Mouse (Mus musculus): Measurements from ENCODE around the gene Gm17509.
"Not testable (repeated sequence)": the region's sequence is repeated elsewhere in the genome, so short reads cannot be mapped to it uniquely, and the experiment has no call there.

Gene Gm17509

GRCm38 (mm10) chr13:117206066-117206465 lies 14.8 kb downstream of the Gm17509 start:
- no peak for DNase-seq

- DNase-seq: no peak
Measured at GRCm38 (mm10) chr13:117204685-117205084, 16.2 kb downstream of the Gm17509 start.

- no peak for DNase-seq
Measured at GRCm38 (mm10) chr13:117202755-117203471, 18.0 kb downstream of the Gm17509 start.

GRCm38 (mm10) chr13:117198402-117199083 lies 22.3 kb downstream of the Gm17509 start:
- peak; percentile 78 for DNase-seq

GRCm38 (mm10) chr13:117197666-117198065 lies 23.2 kb downstream of the Gm17509 start:
- DNase-seq: no peak

GRCm38 (mm10) chr13:117195569-117196495 lies 25.0 kb downstream of the Gm17509 start:
- no peak for DNase-seq

- no peak for DNase-seq
Measured at GRCm38 (mm10) chr13:117193422-117193983, 27.4 kb downstream of the Gm17509 start.

- no peak for DNase-seq
Measured at GRCm38 (mm10) chr13:117192161-117192560, 28.7 kb downstream of the Gm17509 start.

GRCm38 (mm10) chr13:117185329-117185728 lies 35.5 kb downstream of the Gm17509 start:
- DNase-seq: no peak

- no peak for DNase-seq
Measured at GRCm38 (mm10) chr13:117183288-117183687, 37.6 kb downstream of the Gm17509 start.

GRCm38 (mm10) chr13:117180912-117181311 lies 40.0 kb downstream of the Gm17509 start:
- not testable (repeated sequence) for DNase-seq

All from right cerebral cortex, postnatal 14 days (tissue).